Mouse (Mus musculus): ENCODE measurements at regions not wholly inside any gene's neighbourhood (a gene's known extent, or its start where the extent isn't known, plus 50 kb on each side); places are given as distances from the start of the nearest gene placed in this dataset.

DNA sequence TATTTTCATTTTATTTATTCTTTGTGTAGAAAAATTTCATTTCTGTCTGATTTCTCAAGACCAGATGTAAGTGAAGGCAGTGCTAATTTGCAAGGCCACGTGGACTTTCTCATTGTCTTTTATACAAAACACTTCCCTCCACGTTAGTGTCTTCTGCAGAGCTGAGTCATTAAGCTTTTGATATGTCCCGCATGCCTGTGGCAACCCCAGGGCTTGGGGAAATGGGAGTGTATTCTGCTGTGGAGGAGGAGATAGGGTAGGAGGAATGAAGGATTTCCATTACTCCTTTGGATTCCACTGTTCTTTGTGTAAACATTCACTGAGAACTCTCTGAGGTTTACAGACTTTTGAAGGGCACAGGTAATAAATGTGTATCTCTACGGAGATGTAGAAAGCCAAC is 187.7 kb upstream of the Sgcd start:
- DNase-seq (ENCODE audit: low spot score in 2 of 2), result no peak

DNA sequence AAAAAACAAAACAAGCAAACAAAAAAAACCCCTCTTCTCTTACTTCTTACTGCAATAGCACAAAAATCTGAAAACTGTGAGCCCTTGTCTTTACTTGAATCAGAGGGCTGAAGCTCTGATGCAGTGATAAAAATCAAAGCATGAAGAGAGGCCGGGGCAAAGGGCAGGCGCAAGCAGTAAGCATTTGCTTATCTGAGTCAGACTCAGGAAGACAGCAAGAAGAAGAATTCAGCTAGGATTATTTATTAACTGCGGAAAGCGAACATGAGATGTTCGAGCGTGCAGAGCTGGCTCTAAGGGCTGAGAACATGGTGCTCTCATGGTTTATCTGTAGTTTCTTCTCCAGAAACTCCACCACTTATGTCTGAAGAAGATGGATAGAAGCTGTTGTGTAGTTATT is 163.4 kb upstream of the Sgcd start:
- no peak for DNase-seq (ENCODE audit: low spot score in 2 of 2)

DNA sequence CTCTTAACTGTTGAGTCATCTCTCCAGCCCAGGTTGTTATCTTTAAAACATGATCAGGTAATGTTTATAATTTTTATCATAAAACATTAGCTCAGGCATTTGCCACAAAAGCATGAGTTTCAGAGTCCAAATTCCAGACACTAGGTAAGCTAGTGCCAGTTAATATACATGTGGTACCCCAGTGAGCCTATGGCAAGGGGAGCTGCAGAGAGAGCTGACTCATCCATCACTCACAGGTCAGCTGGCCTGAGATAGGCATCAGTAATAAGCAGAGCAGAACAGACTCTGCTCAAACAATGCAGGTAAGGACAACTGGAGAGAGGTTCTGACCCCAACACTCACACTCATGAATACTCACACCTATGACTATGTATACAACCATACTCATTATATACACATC is 144.6 kb upstream of the Sgcd start:
- no peak for DNase-seq (ENCODE audit: low spot score in 2 of 2)

DNA sequence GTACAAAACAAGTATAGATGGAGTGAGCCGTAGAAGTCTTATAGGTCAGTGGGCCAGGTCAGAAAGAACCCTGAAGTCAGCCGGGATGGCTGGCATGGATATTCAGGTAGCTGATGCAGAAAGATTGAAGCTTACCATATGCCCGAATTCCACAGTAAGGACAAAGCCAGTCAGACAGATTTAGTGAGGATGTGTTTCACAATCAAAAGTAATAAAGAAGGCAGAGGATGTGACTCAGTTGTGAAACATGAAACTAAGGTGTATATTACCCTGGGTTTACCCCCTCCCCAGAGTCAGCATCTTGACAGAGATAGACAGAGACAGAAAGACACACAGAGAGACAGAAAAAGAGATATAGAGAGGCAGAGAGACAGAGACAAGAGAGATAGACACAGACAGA is 109.3 kb upstream of the Sgcd start:
- DNase-seq (ENCODE audit: low spot score in 2 of 2), result no peak

DNA sequence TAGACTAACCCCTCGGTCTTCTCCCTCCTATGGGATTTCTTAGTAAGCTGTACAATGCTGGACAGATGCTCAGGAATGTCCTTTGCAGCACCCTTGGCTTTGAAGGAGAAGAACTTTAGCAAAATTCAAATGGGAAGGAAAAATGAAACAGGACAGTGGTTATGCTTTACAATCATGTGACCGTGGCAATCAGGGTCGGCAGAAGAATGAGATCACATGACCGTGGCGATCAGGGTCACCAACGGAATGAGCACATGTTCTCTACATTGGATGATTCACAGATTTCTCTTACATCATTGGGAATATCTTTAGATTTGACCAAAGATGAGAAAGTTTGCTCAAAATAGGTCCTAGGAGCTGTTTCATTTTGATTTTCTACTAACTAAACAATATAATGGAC is 108.7 kb upstream of the Sgcd start:
- no peak for DNase-seq (ENCODE audit: low spot score in 2 of 2)

DNA sequence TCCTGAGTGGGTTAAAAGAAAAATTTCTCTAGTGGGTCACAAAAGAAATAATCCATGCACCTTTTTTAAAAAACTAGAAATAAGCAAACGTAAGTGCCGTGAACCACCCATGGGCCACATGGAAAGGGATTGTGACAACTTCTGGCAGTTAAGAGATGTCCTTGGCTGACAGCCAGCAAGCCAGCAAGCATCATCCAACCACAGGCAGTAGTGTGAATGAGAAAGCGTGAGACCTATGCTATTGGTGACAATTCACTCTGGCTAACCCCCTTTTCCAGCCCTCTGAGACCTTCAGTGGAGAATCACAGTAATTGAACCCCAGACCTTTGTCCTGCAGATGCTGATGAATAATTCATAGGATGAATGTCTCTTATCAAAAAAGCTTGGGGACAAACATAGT is 78.3 kb upstream of the Sgcd start:
- DNase-seq (ENCODE audit: low spot score in 2 of 2), result peak in 1 of 2 experiments; percentile 18

DNA sequence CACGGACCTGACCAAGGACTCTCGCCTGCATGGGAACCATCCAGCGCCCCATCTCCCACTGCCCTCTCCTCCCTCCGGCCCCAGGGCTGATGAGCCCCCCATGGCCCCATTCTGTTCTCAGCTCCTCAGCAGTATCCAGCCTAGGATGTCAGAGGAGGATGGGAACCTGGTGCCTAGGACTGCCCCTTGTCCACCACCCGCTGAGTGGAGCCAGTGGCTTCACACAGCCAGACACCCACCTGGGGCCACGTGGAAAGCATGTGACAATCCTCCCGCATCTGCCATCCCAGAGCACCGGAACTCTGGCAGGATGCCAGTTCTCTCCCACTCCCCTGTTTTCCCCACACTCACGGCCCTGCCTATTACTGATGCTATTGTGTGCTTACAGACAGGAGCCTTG is 75.0 kb upstream of the Sgcd start:
- DNase-seq (ENCODE audit: low spot score in 2 of 2), result no peak

DNA sequence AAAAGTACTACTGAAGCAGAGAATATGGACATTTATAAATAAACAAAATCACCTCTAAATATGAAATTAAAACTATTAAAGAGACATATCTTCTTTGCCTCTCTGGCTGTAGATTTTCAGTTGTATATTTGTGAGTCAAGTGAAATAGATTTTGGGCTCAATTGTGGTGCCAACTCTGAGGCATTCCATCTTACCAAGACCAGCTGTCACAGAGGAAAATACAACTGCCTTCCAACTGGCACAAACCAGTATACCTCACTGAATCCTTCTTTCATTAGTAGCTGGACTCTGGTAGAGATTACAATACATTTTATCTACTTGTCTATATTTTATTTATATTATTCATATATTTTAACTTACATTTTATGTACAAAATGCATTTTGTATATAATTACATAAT is 72.7 kb upstream of the Sgcd start:
- DNase-seq (ENCODE audit: low spot score in 2 of 2), result peak; percentile 13 to 44

DNA sequence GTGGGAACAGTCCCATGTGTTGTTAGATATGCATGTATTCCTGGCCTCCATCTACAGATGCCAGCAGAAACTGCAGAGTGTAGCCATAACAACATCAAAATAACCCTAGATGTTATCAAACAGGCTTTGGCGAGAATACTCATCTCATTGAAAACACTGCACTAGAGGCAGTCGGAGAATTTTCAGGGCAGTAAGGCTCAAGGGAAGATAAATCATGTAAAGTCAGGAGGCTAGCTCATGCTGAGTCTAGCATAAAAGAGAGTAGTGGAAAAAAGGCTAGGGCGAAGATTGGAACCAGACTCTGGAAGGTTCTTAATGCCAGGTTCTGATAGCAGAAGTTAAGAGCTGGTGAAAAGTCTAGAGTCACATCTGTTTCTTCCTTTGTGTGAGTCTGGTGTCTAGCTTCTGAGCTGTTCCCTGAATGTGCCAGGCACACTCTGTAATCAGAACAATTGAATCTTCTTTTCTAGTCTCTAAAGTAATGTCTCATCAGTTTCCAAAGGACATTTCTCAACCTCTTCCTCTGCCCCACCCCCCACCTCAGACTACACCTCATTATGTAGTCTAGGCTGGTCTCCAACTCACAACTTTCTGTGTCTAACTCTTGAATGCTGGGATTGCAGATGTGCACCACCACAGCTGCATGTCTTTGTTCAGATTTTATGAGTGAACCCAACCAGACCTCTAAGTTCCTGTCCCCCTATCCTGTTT is 62.5 kb upstream of the Sgcd start:
- no peak for DNase-seq (ENCODE audit: low spot score in 2 of 2)

DNA sequence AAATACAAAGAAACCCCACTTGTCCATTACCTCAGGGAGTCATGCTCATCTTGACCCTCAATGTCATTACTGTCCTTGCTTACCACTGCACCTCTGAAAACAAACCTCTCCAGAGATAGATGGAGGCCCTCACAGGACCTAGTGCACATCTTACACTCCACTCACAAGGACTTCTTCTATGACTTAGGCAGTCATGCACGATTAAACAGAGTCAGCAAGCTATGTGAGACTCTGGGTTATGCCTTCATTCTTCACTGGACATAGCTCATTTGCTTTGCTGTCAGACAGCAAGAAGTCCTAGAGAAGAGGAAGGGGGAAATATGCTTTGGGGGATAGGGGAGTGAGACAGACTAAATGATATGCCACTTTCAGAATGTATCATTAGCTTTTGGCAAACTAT is 59.5 kb upstream of the Sgcd start:
- DNase-seq (ENCODE audit: low spot score in 2 of 2), result no peak
